Mouse (Mus musculus) midbrain, embryonic 13.5 days (tissue): ENCODE data around the gene Prr5. TPM values are rescaled to one million over a fixed set of nuclear protein-coding genes. Genes with fewer than 3 reads are reported as not detected.
A peak's percentile ranks its signal among the peaks of the same experiment; 100 is the strongest.
"Not testable (repeated sequence)": the region's sequence is repeated elsewhere in the genome, so short reads cannot be mapped to it uniquely, and the experiment has no call there.

Source experiments
- ATAC-seq: fragments of 200-750 bp; cut with Nextera tagmentation; 2 replicates; pipeline ENCODE4 v1.8.0; 2017; ENCODE audit warnings: mild to moderate bottlenecking, moderate TSS enrichment, moderate library complexity
- H3K27ac ChIP-seq: fragments of 300-500 bp; sonication (generic); 2 replicates; pipeline ENCODE4 v1.5.1; 2015; ENCODE audit warnings: inconsistent platforms, mild to moderate bottlenecking, moderate library complexity
- H3K27me3 ChIP-seq: fragments of 300-500 bp; sonication (generic); 2 replicates; pipeline ENCODE4 v1.6.1; 2015; ENCODE audit warnings: mild to moderate bottlenecking, inconsistent platforms
- H3K36me3 ChIP-seq: fragments of 300-500 bp; sonication (generic); 2 replicates; pipeline ENCODE4 v1.6.1; 2015; ENCODE audit warnings: mild to moderate bottlenecking, inconsistent platforms
- H3K4me1 ChIP-seq: fragments of 300-500 bp; sonication (generic); replicated peaks from 2 replicates; pipeline ENCODE4 v1.6.1; 2015; ENCODE audit warnings: inconsistent platforms
- H3K4me2 ChIP-seq: fragments of 300-500 bp; sonication (generic); replicated peaks from 2 replicates; pipeline ENCODE4 v1.6.1; 2015; ENCODE audit warnings: moderate library complexity, mild to moderate bottlenecking, inconsistent platforms
- H3K4me3 ChIP-seq: fragments of 300-500 bp; sonication (generic); replicated peaks from 2 replicates; pipeline ENCODE4 v1.5.1; 2015; ENCODE audit warnings: mild to moderate bottlenecking, inconsistent platforms
- H3K9ac ChIP-seq: fragments of 300-500 bp; sonication (generic); replicated peaks from 2 replicates; pipeline ENCODE4 v1.6.1; 2015; ENCODE audit warnings: mild to moderate bottlenecking, inconsistent platforms
- H3K9me3 ChIP-seq: fragments of 300-500 bp; sonication (generic); 2 replicates; pipeline ENCODE4 v1.6.1; 2016; ENCODE audit warnings: mild to moderate bottlenecking, inconsistent platforms
- WGBS: fragments of 180-500 bp; shearing (Covaris S2); methylation state at CpG from one replicate; pipeline ENCODE4 v1.1.7; 2015; 5-methylcytosine and 5-hydroxymethylcytosine counted together
- polyA plus RNA-seq: library from polyadenylated mRNA; unstranded; fragments of >200 nt; fragmentation: Nextera tagmentation; extraction: Ambion mirVana; gene quantifications from 2 replicates; pipeline ENCODE4 v1.2.1, GENCODE M21; 2015

The Prr5 gene
- polyA plus RNA-seq, 1 experiment from 2014 or later: 13.8 TPM

DNA sequence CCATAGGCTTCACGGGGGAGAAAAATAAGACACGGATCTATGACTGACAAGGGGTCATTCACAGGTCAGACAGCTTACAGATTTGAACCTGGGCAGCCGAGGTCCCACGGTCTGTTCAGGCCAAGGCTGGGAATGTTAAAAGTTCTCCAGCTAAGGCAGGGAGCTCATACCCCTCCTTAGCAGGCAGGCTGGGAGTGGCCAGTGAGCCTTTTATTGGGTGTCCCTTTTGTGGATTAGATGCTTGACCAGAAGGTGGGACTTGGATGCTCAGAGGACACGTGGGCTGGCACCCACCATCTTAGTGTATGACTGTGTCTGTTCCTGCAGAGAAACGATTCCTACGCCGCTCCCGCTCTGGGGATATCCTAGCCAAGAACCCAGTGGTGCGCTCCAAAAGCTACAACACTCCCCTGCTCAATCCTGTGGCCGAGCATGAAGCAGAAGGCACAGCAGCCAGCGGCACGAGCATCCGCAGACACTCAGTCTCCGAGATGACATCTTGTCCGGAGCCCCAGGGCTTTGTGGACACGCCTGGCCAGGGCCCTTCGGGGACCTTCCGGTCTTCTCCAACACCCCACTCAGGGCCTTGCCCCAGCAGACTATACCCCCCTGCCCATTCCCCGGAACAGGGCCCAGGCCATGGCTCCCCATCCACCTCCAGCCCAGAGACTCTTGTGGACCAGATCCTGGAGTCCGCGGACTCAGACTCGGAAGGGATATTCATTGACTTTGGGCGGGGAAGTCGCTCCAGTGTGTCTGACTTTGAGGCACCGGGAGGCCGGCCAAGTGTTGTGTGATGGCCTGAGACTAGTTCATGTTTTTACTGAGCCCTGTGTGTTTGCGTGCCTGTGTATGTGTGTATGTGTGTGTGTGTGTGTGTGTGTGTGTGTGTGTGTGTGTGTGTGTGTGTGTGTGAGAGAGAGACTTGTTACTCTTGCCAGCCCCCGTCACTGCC lies 33.2 kb downstream of the Prr5 start:
- Histone ChIP-seq H3K9ac (no peak overlapping the region), H3K27me3 (no peaks in the 10 kb centered on the region), H3K9me3 (no peaks in the 10 kb centered on the region), H3K4me2 (no peak overlapping the region), H3K4me3 (no peak overlapping the region), H3K4me1 (no peaks in the 10 kb centered on the region), H3K27ac (no peak overlapping the region), H3K36me3 (0 out of 2 replicates have a peak, but pooled peaks cover 4% of the 10 kb centered on the region)
- ATAC-seq: peak; percentile 14; the same call in 1 of the 2 replicates
- WGBS: 88% methylated on average over 29 of the region's 29 CpGs

DNA sequence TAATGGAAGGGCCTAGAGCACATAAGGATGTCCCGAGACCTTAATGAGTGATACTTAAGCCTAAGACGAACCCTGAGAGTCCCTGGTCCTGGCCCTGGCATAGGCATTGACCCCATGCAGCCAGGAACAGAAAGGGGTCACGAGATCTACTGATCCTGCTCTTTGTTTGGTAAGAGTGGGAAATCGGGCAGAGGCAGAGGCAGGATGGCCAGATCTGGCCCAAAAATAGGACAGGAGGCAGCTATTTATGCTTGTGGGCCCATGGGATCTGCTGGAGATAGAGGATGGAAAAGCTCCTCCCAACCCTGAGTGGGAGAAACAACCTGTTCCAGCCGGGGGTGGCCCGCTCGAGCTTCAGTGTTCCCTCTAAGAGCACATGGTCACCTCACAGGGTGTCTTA lies 34.6 kb downstream of the Prr5 start:
- no peak for ATAC-seq
- Histone ChIP-seq H3K4me3 (no peak overlapping the region), H3K9ac (no peak overlapping the region), H3K4me1 (no peaks in the 10 kb centered on the region), H3K4me2 (no peak overlapping the region), H3K9me3 (no peaks in the 10 kb centered on the region), H3K36me3 (0 out of 2 replicates have a peak, but pooled peaks cover 3% of the 10 kb centered on the region), H3K27me3 (no peaks in the 10 kb centered on the region), H3K27ac (no peak overlapping the region)
- WGBS: 87% methylated on average over 7 of the region's 7 CpGs

DNA sequence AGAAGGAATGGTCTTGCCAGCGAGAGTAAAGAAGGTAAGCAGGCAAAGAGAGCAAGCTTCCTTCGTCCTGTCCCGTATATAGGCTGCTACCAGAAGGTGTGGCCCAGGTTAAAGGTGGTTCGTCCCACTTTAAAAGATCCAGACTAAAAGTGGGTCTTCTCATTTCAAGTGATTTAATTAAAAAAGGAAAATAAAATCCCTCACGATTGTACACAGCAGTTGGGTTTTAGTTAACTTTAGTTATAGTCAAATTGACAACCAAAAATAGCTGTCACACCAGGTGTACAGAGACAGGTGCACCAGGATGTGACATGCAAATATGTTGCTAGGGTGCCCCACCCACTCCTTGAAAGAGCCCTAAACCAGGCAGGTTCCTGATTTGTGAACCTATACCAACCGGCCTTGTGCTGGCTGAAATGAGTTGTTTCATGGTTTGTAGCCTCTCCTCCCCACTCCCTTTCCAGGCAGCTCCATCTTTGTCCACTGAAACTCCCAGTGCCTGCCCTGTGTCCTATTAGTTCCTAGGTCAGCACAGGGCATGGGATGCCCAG lies 36.0 kb downstream of the Prr5 start:
- H3K9ac ChIP-seq: no peak overlapping the region
- H3K9me3 ChIP-seq: no peaks in the 10 kb centered on the region
- ATAC-seq: no peak
- WGBS: 88% methylated on average over 6 of the region's 6 CpGs
- no peak overlapping the region for H3K4me2 ChIP-seq
- no peak overlapping the region for H3K4me3 ChIP-seq
- no peaks in the 10 kb centered on the region for H3K27me3 ChIP-seq
- H3K4me1 ChIP-seq: no peaks in the 10 kb centered on the region
- H3K27ac ChIP-seq: no peak overlapping the region
- no peaks in the 10 kb centered on the region for H3K36me3 ChIP-seq

DNA sequence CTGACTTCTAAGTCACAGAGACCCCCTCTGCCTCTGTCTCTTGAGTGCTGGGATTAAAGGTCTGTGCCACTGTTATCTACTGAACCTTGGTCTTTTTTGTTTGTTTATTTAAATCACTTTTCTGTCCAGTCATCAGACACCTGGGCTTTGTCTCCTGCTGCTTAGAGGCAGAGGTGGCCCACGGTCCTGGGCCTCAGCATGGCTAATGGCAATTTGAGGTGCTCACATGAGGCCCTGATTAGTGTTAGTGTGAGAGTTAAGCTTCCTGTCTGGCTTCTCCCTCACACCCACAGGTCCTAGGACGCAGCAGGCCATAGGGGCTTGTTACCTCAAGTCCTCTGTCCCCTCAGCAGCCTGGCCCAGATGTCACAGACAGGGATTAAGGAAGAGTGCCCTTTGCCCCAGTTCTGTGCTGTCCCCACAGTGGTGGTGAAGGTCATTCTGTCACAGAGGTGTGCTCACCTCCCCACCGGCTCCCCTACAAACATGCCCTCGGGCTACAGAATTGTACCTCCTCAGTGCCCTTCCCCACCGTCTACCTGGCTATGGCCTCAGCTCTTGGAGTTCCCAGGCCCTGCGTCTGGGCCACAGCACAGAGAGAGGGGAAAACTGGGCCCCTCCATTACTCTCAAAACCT lies 37.7 kb downstream of the Prr5 start:
- H3K9me3 ChIP-seq: no peaks in the 10 kb centered on the region
- H3K27ac ChIP-seq: no peak overlapping the region
- no peak overlapping the region for H3K4me3 ChIP-seq
- no peak for ATAC-seq
- no peak overlapping the region for H3K9ac ChIP-seq
- H3K27me3 ChIP-seq: 0 out of 2 replicates have a peak, but pooled peaks cover 5% of the 10 kb centered on the region
- WGBS: 88% methylated on average over 5 of the region's 6 CpGs
- no peaks in the 10 kb centered on the region for H3K4me1 ChIP-seq
- no peaks in the 10 kb centered on the region for H3K36me3 ChIP-seq
- no peak overlapping the region for H3K4me2 ChIP-seq

DNA sequence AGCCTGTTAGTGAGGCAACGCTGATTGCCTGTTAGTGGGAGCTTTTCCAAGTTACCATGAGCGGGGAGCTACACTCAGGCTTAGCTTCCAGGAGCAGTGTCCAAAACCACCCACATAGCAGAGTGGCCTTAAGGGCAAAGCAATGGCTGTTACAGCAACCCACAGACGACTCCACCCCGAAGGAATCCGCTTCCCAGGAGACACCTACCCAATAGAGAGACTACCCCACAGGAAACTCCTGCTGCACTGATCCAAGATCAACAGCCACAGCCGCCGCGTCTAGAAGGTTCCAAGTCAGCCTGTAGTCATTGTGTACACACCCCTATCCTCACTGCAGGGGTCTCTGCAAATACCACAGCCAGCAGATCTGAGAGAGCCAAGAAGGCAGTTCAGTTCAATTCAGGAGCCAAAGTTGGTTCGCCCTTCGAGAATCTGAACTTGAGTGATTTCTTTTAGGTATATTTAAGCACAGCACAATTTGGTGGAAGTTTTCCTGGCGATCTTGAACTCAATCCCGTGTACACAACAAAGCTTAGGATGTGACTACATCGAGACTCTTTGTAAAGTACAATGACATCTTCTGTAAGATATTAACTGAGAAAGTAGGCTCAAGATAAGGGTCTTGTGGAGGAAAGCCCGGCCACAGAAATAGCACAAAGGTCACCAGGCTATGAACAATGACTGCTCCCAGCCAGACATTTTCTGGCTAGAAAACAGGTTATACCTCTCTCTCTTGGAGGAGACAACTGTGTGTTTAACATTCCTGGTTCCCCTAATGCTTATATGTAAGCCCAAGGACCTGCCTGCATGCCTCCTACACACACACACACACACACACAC lies 43.4 kb downstream of the Prr5 start:
- Histone ChIP-seq H3K9me3 (no peaks in the 10 kb centered on the region), H3K27me3 (0 out of 2 replicates have a peak, but pooled peaks cover 8% of the 10 kb centered on the region), H3K4me2 (no peak overlapping the region), H3K27ac (no peak overlapping the region), H3K9ac (no peak overlapping the region), H3K4me3 (no peak overlapping the region), H3K4me1 (peaks cover 8% of the 10 kb centered on the region; the same call in 1 of the 2 replicates), H3K36me3 (no peaks in the 10 kb centered on the region)
- WGBS: 68% methylated on average over 14 of the region's 14 CpGs
- ATAC-seq: no peak

DNA sequence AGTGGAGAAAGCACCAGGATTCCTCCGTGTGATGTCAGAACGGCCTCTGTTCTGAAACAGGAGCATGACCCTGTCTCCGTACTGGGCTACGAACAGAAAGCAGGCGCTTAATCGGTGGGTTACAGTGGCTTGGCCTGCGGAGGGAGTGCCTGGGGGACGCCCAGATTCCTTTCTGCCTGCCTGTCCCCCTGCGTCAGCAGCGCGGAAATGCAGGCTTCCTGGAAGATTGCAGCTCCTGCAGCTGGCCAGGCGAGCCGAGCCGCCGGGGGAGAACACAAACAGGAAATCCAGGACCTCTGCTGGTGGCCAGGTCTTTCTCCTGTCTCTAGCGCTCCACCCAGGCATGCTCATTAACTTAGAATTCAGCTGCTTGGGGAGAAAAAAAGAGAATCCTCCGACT lies 45.3 kb downstream of the Prr5 start:
- Histone ChIP-seq H3K4me3 (peak overlapping the region; percentile 20; the same call in 1 of the 2 replicates), H3K27me3 (peaks cover 25% of the 10 kb centered on the region), H3K36me3 (no peaks in the 10 kb centered on the region), H3K9me3 (no peaks in the 10 kb centered on the region), H3K4me2 (peak overlapping the region; percentile 48), H3K27ac (peak overlapping the region; percentile 69), H3K9ac (peak overlapping the region; percentile 49; the same call in 1 of the 2 replicates), H3K4me1 (peaks cover 10% of the 10 kb centered on the region)
- WGBS: 0% methylated on average over 17 of the region's 17 CpGs
- peak; percentile 55; the same call in 1 of the 2 replicates for ATAC-seq

DNA sequence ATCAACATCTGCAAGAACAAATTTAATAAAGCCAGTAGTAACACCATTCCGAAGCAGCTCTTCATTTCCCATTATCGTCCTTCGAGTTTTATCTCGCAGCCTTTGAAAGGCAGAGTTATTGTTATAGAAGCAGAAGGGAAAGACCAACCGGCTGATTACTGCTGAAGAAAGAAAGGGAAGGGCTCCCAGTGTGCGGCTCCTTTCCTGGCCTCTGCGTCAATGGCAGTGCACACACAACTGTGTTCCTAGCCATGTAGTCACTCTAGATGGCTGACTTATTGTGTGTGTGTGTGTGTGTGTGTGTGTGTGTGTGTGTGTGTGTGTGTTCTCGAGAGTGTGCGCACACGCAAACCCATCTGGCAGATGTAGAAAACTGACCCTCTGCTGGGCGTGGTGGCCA lies 45.7 kb downstream of the Prr5 start:
- H3K27ac ChIP-seq: peak overlapping the region; percentile 69
- 39% methylated on average over 11 of the region's 11 CpGs for WGBS
- ATAC-seq: 0 out of 2 replicates have a peak, but pooled peaks have one; percentile 25

DNA sequence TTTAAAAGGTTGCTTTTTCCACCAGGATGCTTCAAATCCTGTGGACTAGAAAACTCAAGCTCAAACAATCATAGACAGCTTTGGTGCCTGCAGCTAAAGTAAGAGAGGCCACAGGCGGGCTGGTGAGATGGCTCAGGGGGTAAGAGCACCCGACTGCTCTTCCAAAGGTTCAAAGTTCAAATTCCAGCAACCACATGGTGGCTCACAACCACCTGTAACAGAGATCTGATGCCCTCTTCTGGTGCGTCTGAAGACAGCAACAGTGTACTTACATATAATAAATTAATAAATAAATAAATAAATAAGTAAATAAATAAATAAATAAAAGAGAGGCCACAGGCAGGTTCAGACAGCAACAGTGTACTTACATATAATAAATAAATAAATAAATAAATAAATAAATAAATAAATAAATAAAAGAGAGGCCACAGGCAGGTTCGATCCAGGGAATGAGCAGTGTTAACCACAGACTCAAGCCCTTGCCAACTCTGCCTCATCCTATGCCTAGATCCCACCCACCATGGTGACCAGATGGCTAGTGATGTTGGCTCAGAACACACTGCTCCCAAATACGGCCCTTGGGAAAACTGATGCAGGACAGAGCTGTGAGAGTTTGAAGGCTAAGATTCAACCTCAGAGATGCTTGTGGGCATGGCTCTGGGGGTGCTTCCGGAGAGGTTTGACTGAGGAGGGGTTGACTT lies 48.3 kb downstream of the Prr5 start:
- not testable (repeated sequence) for H3K9me3 ChIP-seq, ATAC-seq, H3K9ac ChIP-seq, H3K4me3 ChIP-seq, H3K4me2 ChIP-seq, H3K36me3 ChIP-seq, H3K27ac ChIP-seq
- Histone ChIP-seq H3K4me1 (peaks cover 22% of the 10 kb centered on the region), H3K27me3 (peaks cover 43% of the 10 kb centered on the region)
- 69% methylated on average over 6 of the region's 6 CpGs for WGBS

More for the DNA sequence above, 45.7 kb downstream of the Prr5 start:
- H3K4me1 ChIP-seq: peaks cover 14% of the 10 kb centered on the region
- peaks cover 29% of the 10 kb centered on the region for H3K27me3 ChIP-seq
- H3K9ac ChIP-seq: peak overlapping the region; percentile 49; the same call in 1 of the 2 replicates
- H3K4me3 ChIP-seq: peak overlapping the region; percentile 20; the same call in 1 of the 2 replicates
- no peaks in the 10 kb centered on the region for H3K36me3 ChIP-seq
- H3K9me3 ChIP-seq: no peaks in the 10 kb centered on the region
- peak overlapping the region; percentile 48 for H3K4me2 ChIP-seq

DNA sequence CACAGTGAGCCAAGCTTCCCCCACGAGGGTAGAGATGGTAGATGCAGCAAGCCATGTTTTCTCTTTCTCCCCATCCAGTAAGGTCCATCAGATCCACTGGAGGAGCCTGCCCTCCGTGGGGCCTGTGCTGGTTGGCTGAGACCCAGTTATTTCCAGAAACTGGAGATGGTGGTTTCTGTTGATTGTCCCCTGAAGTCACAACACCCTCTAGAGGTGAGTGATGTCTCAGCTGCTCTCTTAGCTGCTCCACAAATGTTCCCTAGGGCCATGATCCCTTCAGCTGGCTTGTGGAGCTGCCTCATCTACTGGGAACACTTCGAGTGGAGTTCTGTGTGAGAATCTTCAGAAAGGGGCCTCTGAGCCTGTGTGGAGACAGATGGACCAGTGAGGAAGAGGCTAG lies 49.4 kb downstream of the Prr5 start:
- Histone ChIP-seq H3K9me3 (no peaks in the 10 kb centered on the region), H3K36me3 (no peaks in the 10 kb centered on the region), H3K9ac (no peak overlapping the region), H3K4me3 (no peak overlapping the region), H3K4me2 (no peak overlapping the region), H3K27me3 (peaks cover 43% of the 10 kb centered on the region), H3K4me1 (peaks cover 22% of the 10 kb centered on the region), H3K27ac (no peak overlapping the region)
- WGBS: 74% methylated on average over 3 of the region's 3 CpGs
- ATAC-seq: no peak

DNA sequence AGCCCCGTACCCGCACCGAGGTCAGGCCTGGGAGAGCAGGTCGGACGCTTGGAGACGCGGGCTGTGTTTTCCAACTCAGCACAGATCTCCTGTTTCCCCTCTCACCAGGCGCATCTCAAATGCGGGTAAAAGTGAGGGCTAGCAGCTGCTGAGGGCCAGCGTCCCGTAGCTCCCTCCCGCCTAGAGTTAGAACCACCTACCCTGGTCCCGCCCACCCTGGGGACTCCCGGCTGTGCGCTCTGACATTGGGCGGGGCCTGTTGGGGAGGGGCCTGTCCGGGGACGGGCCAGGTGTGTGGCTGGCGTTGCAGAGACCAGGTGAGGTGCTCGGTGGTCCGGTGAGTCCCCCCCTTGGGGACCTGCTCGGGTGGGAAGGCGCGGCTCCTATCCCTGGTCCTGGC lies 50.4 kb downstream of the Prr5 start, which contains the start of gene Arhgap8:
TSS of gene Arhgap8 (plus strand) at position 262 of the 400 bp plus-strand sequence.
- no peak within 1 kb of the TSS for H3K9ac ChIP-seq
- no peak within 1 kb of the TSS for H3K27ac ChIP-seq
- ATAC-seq: no peak
- H3K4me2 ChIP-seq: peak within 1 kb of the TSS; percentile 34
- peaks cover 18% of the 10 kb centered on the region for H3K4me1 ChIP-seq
- no peaks in the 10 kb centered on the region for H3K36me3 ChIP-seq
- WGBS: 4% methylated on average over 23 of the region's 24 CpGs
- no peaks in the 10 kb centered on the region for H3K9me3 ChIP-seq
- peak within 1 kb of the TSS; percentile 13 for H3K4me3 ChIP-seq
- H3K27me3 ChIP-seq: peaks cover 41% of the 10 kb centered on the region
